7 mouse cellular contexts compared by ENCODE assay signal in the genomic region with DNA sequence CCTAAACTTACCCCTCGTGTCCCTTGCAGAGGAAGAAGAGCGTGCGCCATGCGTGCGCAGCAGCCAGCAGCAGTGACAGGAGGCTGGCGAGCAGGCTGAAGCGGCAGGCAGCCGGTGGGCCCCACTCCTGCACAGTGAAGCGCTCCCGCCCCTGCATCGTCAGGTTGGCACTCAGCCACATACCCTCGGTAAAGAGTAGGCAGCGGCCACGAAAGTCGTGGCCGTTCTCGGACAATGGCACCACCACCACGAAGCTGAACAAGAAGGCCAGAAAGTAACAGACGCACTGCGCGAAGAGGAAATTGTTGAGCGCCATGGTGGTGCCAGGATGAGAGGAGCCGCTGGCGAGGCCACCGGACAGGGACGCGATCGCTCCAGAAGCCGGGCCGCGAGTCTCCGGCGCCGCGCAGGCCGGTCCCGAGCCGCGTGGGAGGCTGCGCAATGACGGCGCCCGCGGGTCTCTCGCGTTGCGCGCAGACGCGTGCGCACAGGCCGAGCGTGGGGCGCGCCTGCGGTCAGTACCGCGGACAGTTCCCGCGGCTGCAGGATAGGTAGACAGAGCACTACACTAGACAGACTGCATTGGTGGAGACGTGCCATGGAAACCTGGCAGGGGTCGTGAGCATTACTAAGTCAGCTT. TPM values are rescaled to one million over a fixed set of nuclear protein-coding genes. Genes with fewer than 3 reads are reported as not detected.
DNase-seq lines count a peak whose midpoint lies in the region; ATAC-seq lines count a peak whose summit lies in the region.

No protein-coding gene starts in this region.

- 1% methylated on average over 62 of the region's 62 CpGs for whole genome bisulfite sequencing in embryonic facial prominence, embryonic 11.5 days
- 2% methylated on average over 62 of the region's 62 CpGs for WGBS in hindbrain, embryonic 11.5 days
- 2% methylated on average over 62 of the region's 62 CpGs for WGBS in neural tube, embryonic 12.5 days

- H3K4me3 ChIP-seq in embryonic facial prominence, embryonic 11.5 days (ENCODE audit: low read depth, low read length) = peak overlapping the region; percentile 31
- peak overlapping the region; percentile 33 for H3K4me3 ChIP-seq in hindbrain, embryonic 11.5 days (ENCODE audit: low read depth, low read length)
- peak overlapping the region; percentile 31 for H3K4me3 ChIP-seq in neural tube, embryonic 12.5 days

- H3K4me1 ChIP-seq in embryonic facial prominence, embryonic 11.5 days (ENCODE audit: control insufficient read depth, insufficient read depth, low read length) = peaks cover 3% of the 10 kb centered on the region; the same call in 1 of the 2 replicates
- H3K4me1 ChIP-seq in hindbrain, embryonic 11.5 days (replicated peaks; ENCODE audit: control insufficient read depth, insufficient read depth, low read length) = 0 out of 2 replicates have a peak, but pooled peaks cover 12% of the 10 kb centered on the region
- peaks cover 34% of the 10 kb centered on the region for H3K4me1 ChIP-seq in neural tube, embryonic 12.5 days

- no peaks in the 10 kb centered on the region for H3K36me3 ChIP-seq in embryonic facial prominence, embryonic 11.5 days (replicated peaks; ENCODE audit: control insufficient read depth, insufficient read depth, low read depth, low read length)
- H3K36me3 ChIP-seq in hindbrain, embryonic 11.5 days (ENCODE audit: control insufficient read depth, insufficient read depth, low read length) = no peaks in the 10 kb centered on the region
- no peaks in the 10 kb centered on the region for H3K36me3 ChIP-seq in neural tube, embryonic 12.5 days

- intact Hi-C loops in left cerebral cortex, postnatal 25 days (cut with DNase I) = no loop called here

- no peaks in the 10 kb centered on the region for H3K9me3 ChIP-seq in embryonic facial prominence, embryonic 11.5 days (replicated peaks; ENCODE audit: control insufficient read depth, low read length)
- H3K9me3 ChIP-seq in hindbrain, embryonic 11.5 days (ENCODE audit: control insufficient read depth, low read length) = no peaks in the 10 kb centered on the region
- no peaks in the 10 kb centered on the region for H3K9me3 ChIP-seq in neural tube, embryonic 12.5 days

- no peak overlapping the region for H3K27ac ChIP-seq in embryonic facial prominence, embryonic 11.5 days (replicated peaks; ENCODE audit: low read depth, low read length)
- peak overlapping the region; percentile 51 for H3K27ac ChIP-seq in hindbrain, embryonic 11.5 days (ENCODE audit: low read depth, low read length)
- 0 out of 2 replicates have a peak overlapping the region, but pooled peaks have one; percentile 15 for H3K27ac ChIP-seq in neural tube, embryonic 12.5 days

- 0 out of 2 replicates have a peak, but pooled peaks have one; percentile 64 for ATAC-seq in embryonic facial prominence, embryonic 11.5 days (replicated peaks; ENCODE audit: insufficient number of reproducible peaks, low FRiP score, low TSS enrichment, low read depth)
- peak; percentile 51 for ATAC-seq in hindbrain, embryonic 11.5 days (ENCODE audit: low FRiP score)
- ATAC-seq in neural tube, embryonic 12.5 days (ENCODE audit: low FRiP score, low read depth) = peak; percentile 45; the same call in 1 of the 2 replicates

- H3K27me3 ChIP-seq in embryonic facial prominence, embryonic 11.5 days (ENCODE audit: control insufficient read depth, insufficient read depth, low read length) = peaks cover 8% of the 10 kb centered on the region; the same call in 1 of the 2 replicates
- H3K27me3 ChIP-seq in hindbrain, embryonic 11.5 days (ENCODE audit: control insufficient read depth, insufficient read depth, low read length) = peaks cover 18% of the 10 kb centered on the region
- H3K27me3 ChIP-seq in neural tube, embryonic 12.5 days (replicated peaks) = peaks cover 33% of the 10 kb centered on the region

- peak; percentile 14 for DNase-seq in thymus, postnatal 0 days (ENCODE audit: low spot score)
- no peak for DNase-seq in thymus, postnatal 36 days
- DNase-seq in embryonic facial prominence, embryonic 11.5 days (ENCODE audit: low spot score) = peak; percentile 81
- DNase-seq in hindbrain, embryonic 11.5 days (ENCODE audit: low spot score) = peak; percentile 72
- peak; percentile 82 to 83 for DNase-seq in left cerebral cortex, postnatal 25 days (ENCODE audit: low spot score in 2 of 2)
- DNase-seq in T-cell, adult 2 months (ENCODE audit: low spot score) = no peak

- H3K9ac ChIP-seq in embryonic facial prominence, embryonic 11.5 days (replicated peaks; ENCODE audit: low read length) = no peak overlapping the region
- peak overlapping the region; percentile 44; the same call in 1 of the 2 replicates for H3K9ac ChIP-seq in hindbrain, embryonic 11.5 days (ENCODE audit: low read depth, low read length)
- H3K9ac ChIP-seq in neural tube, embryonic 12.5 days = peak overlapping the region; percentile 51; the same call in 1 of the 2 replicates

- peak overlapping the region; percentile 78 for H3K4me2 ChIP-seq in embryonic facial prominence, embryonic 11.5 days (ENCODE audit: low read depth, low read length)
- H3K4me2 ChIP-seq in hindbrain, embryonic 11.5 days (replicated peaks; ENCODE audit: low read depth, low read length) = peak overlapping the region; percentile 73
- peak overlapping the region; percentile 69 for H3K4me2 ChIP-seq in neural tube, embryonic 12.5 days (replicated peaks)

RNA-seq across cellular contexts. Expression of a gene that starts 5.7 kb away (rescaled TPM):
- 0.08 and 0.18 TPM in 2 replicates for polyA plus RNA-seq in thymus, postnatal 0 days (2015; fragmentation: Nextera tagmentation; extraction: Ambion mirVana)
- polyA plus RNA-seq in embryonic facial prominence, embryonic 11.5 days (2014; fragmentation: Nextera tagmentation; extraction: Ambion mirVana) = 1.4 and 1.9 TPM in 2 replicates
- 6.0 and 7.0 TPM in 2 replicates for polyA plus RNA-seq in hindbrain, embryonic 11.5 days (2014; fragmentation: Nextera tagmentation; extraction: Ambion mirVana)
- total RNA-seq in left cerebral cortex, postnatal 25 days (2021) = 100 to 1,000 TPM; 131 to 133 TPM
- 16.4 and 17.9 TPM in 2 replicates for polyA plus RNA-seq in neural tube, embryonic 12.5 days (2016; fragmentation: Nextera tagmentation; extraction: Ambion mirVana)

RNA-seq across cellular contexts. Expression of a gene that starts 21.6 kb away (rescaled TPM):
- polyA plus RNA-seq in thymus, postnatal 0 days (2015; fragmentation: Nextera tagmentation; extraction: Ambion mirVana) = 0.06 and 0.09 TPM in 2 replicates
- not detected in 2 replicates for polyA plus RNA-seq in embryonic facial prominence, embryonic 11.5 days (2014; fragmentation: Nextera tagmentation; extraction: Ambion mirVana)
- not detected in 2 replicates for polyA plus RNA-seq in hindbrain, embryonic 11.5 days (2014; fragmentation: Nextera tagmentation; extraction: Ambion mirVana)
- under 1 TPM; 0.23 to 0.48 TPM for total RNA-seq in left cerebral cortex, postnatal 25 days (2021)
- 0.10 and 0.13 TPM in 2 replicates for polyA plus RNA-seq in neural tube, embryonic 12.5 days (2016; fragmentation: Nextera tagmentation; extraction: Ambion mirVana)

Comparison
In these comparisons a context has a peak if more than half of its experiments do, and no peak if none do; other contexts are left out.
1. DNase-seq: peak in thymus, postnatal 0 days (single experiment), embryonic facial prominence, embryonic 11.5 days (single experiment), hindbrain, embryonic 11.5 days (single experiment) and left cerebral cortex, postnatal 25 days (2 of 2); none in thymus, postnatal 36 days (0 of 2) and T-cell, adult 2 months (single experiment).
2. Peak in every context shown above with its lines, with median percentiles within 50 percentile points of each other: ATAC-seq, H3K4me2 ChIP-seq and H3K4me3 ChIP-seq.